Mouse (Mus musculus) brain, adult 10 weeks (tissue): Measurements from ENCODE around the gene Stat5a. TPM values are rescaled to one million over a fixed set of nuclear protein-coding genes. Genes with fewer than 3 reads are reported as not detected.

Source experiments
- polyA plus RNA-seq: library from polyadenylated mRNA; stranded (reverse); fragments of 350-450 nt; fragmentation: Illumina TruSeq; extraction: RNeasy Lipid Tissue Mini Kit (QIAGEN cat#74804); gene quantifications from one replicate; pipeline ENCODE4 v1.2.3, GENCODE M21; 2015; ENCODE audit warnings: low read depth, low replicate concordance

The Stat5a gene
- polyA plus RNA-seq: 1.1 TPM

GRCm38 (mm10) chr11:100858935-100859578 is at the start of gene Stat5a:
Stat5a (plus strand) TSS chr11:100859351.

GRCm38 (mm10) chr11:100850038-100850777 is 8.9 kb upstream of the Stat5a start, which contains the start of gene Stat5b:
Stat5b (minus strand) TSS chr11:100850724.

Other genes with a start within 250 kb of the Stat5a start
- gene Nkiras2, start 240.1 kb upstream of the Stat5a start, polyA plus RNA-seq: 12.7 TPM
- gene Dnajc7, start 239.2 kb upstream of the Stat5a start, polyA plus RNA-seq: 208 TPM
- gene Zfp385c, start 166.9 kb upstream of the Stat5a start, polyA plus RNA-seq: 0.42 TPM
- gene Dhx58, start 155.1 kb upstream of the Stat5a start, polyA plus RNA-seq: 2.4 TPM
- gene Kat2a, start 146.9 kb upstream of the Stat5a start, polyA plus RNA-seq: 53.7 TPM
- gene Hspb9, start 145.5 kb upstream of the Stat5a start, polyA plus RNA-seq: not detected
- gene Rab5c, start 121.1 kb upstream of the Stat5a start, polyA plus RNA-seq: 175 TPM
- gene Kcnh4, start 99.4 kb upstream of the Stat5a start, polyA plus RNA-seq: 9.3 TPM
- not detected for gene Hcrt, start 96.4 kb upstream of the Stat5a start, polyA plus RNA-seq
- 7.5 TPM for gene Ghdc, start 88.4 kb upstream of the Stat5a start, polyA plus RNA-seq
- 16.9 TPM for gene Stat5b, start 8.6 kb upstream of the Stat5a start, polyA plus RNA-seq
- 26.4 TPM for gene Stat3, start 80.2 kb downstream of the Stat5a start, polyA plus RNA-seq
- gene Cavin1, start 111.5 kb downstream of the Stat5a start, polyA plus RNA-seq: 12.8 TPM
- gene Atp6v0a1, start 150.1 kb downstream of the Stat5a start, polyA plus RNA-seq: 258 TPM
- 6.4 TPM for gene Naglu, start 210.7 kb downstream of the Stat5a start, polyA plus RNA-seq
- not detected for gene Hsd17b1, start 219.1 kb downstream of the Stat5a start, polyA plus RNA-seq
- gene Coasy, start 223.2 kb downstream of the Stat5a start, polyA plus RNA-seq: 25.5 TPM
- gene Mlx, start 227.9 kb downstream of the Stat5a start, polyA plus RNA-seq: 77.5 TPM
- gene Psmc3ip, start 236.1 kb downstream of the Stat5a start, polyA plus RNA-seq: 3.9 TPM